Mouse (Mus musculus): ENCODE measurements around the gene Ascl5.

- TF ChIP-seq POLR2A (IDR thresholded peaks at IDR 0.05; ENCODE audit: low read depth, low read length) = no peak
- no peak for TF ChIP-seq CTCF (IDR thresholded peaks at IDR 0.05; ENCODE audit: extremely low read depth, insufficient read depth, insufficient read length, insufficient replicate concordance)
Measured at GRCm38 (mm10) chr1:136081161-136081560, 30.6 kb downstream of the Ascl5 start.
